Mouse (Mus musculus) intestine, embryonic 16.5 days (tissue): ENCODE measurements around the gene Tspan1. TPM values are rescaled to one million over a fixed set of nuclear protein-coding genes. Genes with fewer than 3 reads are reported as not detected.

Source experiments
- ATAC-seq: fragments of 200-750 bp; cut with Nextera tagmentation; 2 replicates; pipeline ENCODE4 v1.8.0; 2017; ENCODE audit warnings: moderate TSS enrichment, moderate library complexity
- H3K27ac ChIP-seq: fragments of 300-500 bp; sonication (generic); 2 replicates; pipeline ENCODE4 v1.5.1; 2014; ENCODE audit warnings: mild to moderate bottlenecking, low read length
- H3K27me3 ChIP-seq: fragments of 300-500 bp; sonication (generic); replicated peaks from 2 replicates; pipeline ENCODE4 v1.6.1; 2014; ENCODE audit warnings: low read length, control low read depth, mixed read lengths; ENCODE audit not compliant: control insufficient read depth, insufficient read depth
- H3K36me3 ChIP-seq: fragments of 300-500 bp; sonication (generic); 2 replicates; pipeline ENCODE4 v1.6.1; 2014; ENCODE audit warnings: low read length, control low read depth; ENCODE audit not compliant: control insufficient read depth, insufficient read depth
- H3K4me1 ChIP-seq: fragments of 300-500 bp; sonication (generic); 2 replicates; pipeline ENCODE4 v1.6.1; 2014; ENCODE audit warnings: low read length, control low read depth, mixed read lengths; ENCODE audit not compliant: control insufficient read depth, insufficient read depth
- H3K4me2 ChIP-seq: fragments of 300-500 bp; sonication (generic); 2 replicates; pipeline ENCODE4 v1.6.1; 2014; ENCODE audit warnings: low read depth, low read length, control low read depth
- H3K4me3 ChIP-seq: fragments of 300-500 bp; sonication (generic); 2 replicates; pipeline ENCODE4 v1.5.1; 2014; ENCODE audit warnings: mild to moderate bottlenecking, low read length
- H3K9ac ChIP-seq: fragments of 300-500 bp; sonication (generic); 2 replicates; pipeline ENCODE4 v1.6.1; 2014; ENCODE audit warnings: low read depth, low read length
- H3K9me3 ChIP-seq: fragments of 300-500 bp; sonication (generic); 2 replicates; pipeline ENCODE4 v1.6.1; 2016; ENCODE audit warnings: low read length, control low read depth; ENCODE audit not compliant: control insufficient read depth
- WGBS: fragments of 180-500 bp; shearing (Covaris S2); extraction: QIAGEN DNeasy Blood & Tissue Kit; methylation state at CpG from one replicate; pipeline ENCODE4 v1.1.7; 2014; 5-methylcytosine and 5-hydroxymethylcytosine counted together
- polyA plus RNA-seq: library from polyadenylated mRNA; unstranded; fragments of >200 nt; fragmentation: Nextera tagmentation; extraction: Ambion mirVana; gene quantifications from 2 replicates; pipeline ENCODE4 v1.2.1, GENCODE M21; 2015

Tspan1 gene
- polyA plus RNA-seq, 1 experiment from 2014 or later = 52.5 TPM

DNA sequence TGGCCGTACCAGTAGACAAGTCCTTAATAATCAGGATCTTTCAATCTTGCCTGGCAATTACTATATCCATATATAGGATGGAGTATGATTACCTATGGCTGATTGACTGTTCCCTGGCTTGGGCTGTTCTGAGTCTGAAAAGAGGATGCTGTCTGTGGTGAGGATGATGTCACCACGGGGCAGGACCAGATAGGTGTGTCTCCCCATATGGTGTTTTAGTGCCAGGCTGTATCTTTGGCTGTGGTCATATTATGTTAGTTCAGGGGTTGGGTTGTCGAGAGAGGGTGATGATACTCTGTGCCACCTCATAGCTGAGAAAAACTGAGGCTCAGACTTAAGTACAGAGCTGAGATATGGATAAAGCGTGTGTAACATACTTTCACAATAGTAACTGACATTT is 17.7 kb upstream of the Tspan1 start:
- no peak overlapping the region for H3K4me3 ChIP-seq
- H3K9me3 ChIP-seq = no peaks in the 10 kb centered on the region
- H3K4me1 ChIP-seq = no peaks in the 10 kb centered on the region
- H3K27ac ChIP-seq = no peak overlapping the region
- H3K4me2 ChIP-seq = no peak overlapping the region
- no peak overlapping the region for H3K9ac ChIP-seq
- WGBS = 84% methylated on average over 4 of the region's 4 CpGs
- no peak for ATAC-seq
- no peaks in the 10 kb centered on the region for H3K27me3 ChIP-seq
- H3K36me3 ChIP-seq = no peaks in the 10 kb centered on the region

DNA sequence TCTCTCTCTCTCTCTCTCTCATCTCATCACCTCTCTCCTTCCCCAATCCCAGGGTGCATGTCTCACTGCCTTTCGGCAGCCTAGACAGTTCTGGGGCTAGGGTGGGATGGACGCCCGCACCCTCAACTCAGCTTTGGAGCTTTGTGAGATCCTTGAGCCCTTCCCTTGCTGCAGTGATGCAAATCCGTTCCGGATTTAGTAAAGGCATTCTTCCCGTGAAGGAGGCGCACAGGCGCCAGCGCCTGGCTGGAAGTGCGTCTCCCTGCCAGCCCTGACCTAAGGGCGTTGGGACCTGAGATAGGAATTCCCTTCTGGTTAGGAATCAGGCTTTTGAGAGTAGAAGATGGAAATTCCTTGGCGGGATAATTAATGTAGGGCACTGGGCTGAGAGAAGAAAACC is 15.3 kb upstream of the Tspan1 start:
- H3K4me1 ChIP-seq = no peaks in the 10 kb centered on the region
- WGBS = 25% methylated on average over 12 of the region's 12 CpGs
- H3K27me3 ChIP-seq = no peaks in the 10 kb centered on the region
- no peak overlapping the region for H3K4me2 ChIP-seq
- no peak for ATAC-seq
- 0 out of 2 replicates have a peak overlapping the region, but pooled peaks have one; percentile 41 for H3K9ac ChIP-seq
- no peak overlapping the region for H3K27ac ChIP-seq
- no peaks in the 10 kb centered on the region for H3K36me3 ChIP-seq
- H3K4me3 ChIP-seq = no peak overlapping the region
- no peaks in the 10 kb centered on the region for H3K9me3 ChIP-seq

DNA sequence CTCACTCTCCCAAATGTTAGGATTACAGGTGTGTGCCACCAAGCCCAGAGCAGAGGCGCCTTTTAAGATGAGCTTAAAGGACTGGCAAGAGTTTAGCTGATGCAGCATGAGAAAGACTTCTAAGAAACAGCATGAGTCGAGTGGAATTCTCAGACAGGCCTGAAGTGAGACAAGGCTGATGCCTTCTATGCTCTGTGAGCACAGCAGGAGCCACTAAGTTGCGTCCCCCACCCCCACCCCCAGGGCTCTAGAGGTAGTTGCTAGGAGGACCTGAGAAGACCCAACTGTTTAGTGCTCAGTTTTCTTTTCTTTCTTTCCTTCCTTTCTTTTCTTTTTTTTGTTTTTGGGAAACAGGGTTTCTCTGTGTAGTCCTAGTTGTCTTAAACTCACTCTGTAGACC is 14.7 kb upstream of the Tspan1 start:
- H3K4me2 ChIP-seq = no peak overlapping the region
- H3K4me3 ChIP-seq = no peak overlapping the region
- no peak overlapping the region for H3K27ac ChIP-seq
- 70% methylated on average over 3 of the region's 3 CpGs for WGBS
- no peaks in the 10 kb centered on the region for H3K36me3 ChIP-seq
- H3K4me1 ChIP-seq = peaks cover 3% of the 10 kb centered on the region
- H3K9ac ChIP-seq = no peak overlapping the region
- H3K27me3 ChIP-seq = no peaks in the 10 kb centered on the region
- no peaks in the 10 kb centered on the region for H3K9me3 ChIP-seq
- ATAC-seq = no peak

DNA sequence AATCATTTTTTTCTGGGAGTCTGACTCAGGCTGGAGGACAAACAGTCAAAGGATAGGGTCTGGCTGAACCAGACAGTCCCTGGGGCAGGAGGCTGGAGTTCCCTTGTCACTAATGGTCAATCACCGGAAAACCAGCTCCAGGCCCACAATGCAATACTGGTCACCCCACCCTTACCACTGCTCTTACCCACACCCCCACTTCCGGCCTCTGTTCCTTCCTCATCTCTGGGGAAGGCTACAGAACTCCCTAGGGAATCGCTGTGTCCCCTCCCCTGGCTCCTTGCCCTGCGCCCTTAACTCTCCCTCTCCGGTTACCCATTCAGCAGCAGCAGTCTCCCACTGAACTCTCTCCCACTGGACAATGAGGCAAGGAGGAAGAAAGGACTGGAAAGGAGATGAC is 9.7 kb upstream of the Tspan1 start:
- Histone ChIP-seq H3K4me2 (peak overlapping the region; percentile 49), H3K36me3 (no peaks in the 10 kb centered on the region), H3K27me3 (no peaks in the 10 kb centered on the region), H3K9ac (peak overlapping the region; percentile 59), H3K4me3 (no peak overlapping the region; the same call in 1 of the 2 replicates), H3K27ac (peak overlapping the region; percentile 80), H3K9me3 (no peaks in the 10 kb centered on the region), H3K4me1 (peaks cover 31% of the 10 kb centered on the region)
- WGBS = 28% methylated on average over 5 of the region's 5 CpGs
- ATAC-seq = peak; percentile 47

DNA sequence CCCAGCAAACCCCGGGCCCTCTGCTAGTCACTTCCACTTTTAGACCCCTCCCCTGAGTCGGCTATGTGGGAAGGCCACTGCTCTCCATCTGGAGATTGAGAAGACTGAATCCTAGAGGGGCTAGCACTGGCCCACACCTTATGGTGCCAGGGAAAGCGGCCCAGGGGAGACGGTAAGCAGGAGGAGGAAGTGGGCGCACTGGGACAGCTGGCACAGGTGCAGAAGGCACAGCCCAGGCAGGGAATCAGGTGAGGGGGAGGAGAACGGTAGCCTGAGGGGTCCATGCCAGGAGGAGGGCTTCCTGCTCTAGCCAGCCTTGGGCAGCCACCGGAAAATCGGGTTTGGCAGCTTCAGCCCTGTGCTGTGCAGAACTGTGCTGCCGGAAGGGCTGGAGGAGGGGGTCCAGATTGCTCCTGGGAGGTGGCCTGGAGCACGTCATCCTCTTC is 9.2 kb upstream of the Tspan1 start:
- ATAC-seq = peak; percentile 85
- peak overlapping the region; percentile 80 for H3K27ac ChIP-seq
- H3K4me1 ChIP-seq = peaks cover 31% of the 10 kb centered on the region
- peak overlapping the region; percentile 59 for H3K9ac ChIP-seq
- H3K27me3 ChIP-seq = no peaks in the 10 kb centered on the region
- peak overlapping the region; percentile 49 for H3K4me2 ChIP-seq
- 16% methylated on average over 10 of the region's 10 CpGs for WGBS
- H3K9me3 ChIP-seq = no peaks in the 10 kb centered on the region
- H3K4me3 ChIP-seq = peak overlapping the region; percentile 6; the same call in 1 of the 2 replicates
- no peaks in the 10 kb centered on the region for H3K36me3 ChIP-seq

DNA sequence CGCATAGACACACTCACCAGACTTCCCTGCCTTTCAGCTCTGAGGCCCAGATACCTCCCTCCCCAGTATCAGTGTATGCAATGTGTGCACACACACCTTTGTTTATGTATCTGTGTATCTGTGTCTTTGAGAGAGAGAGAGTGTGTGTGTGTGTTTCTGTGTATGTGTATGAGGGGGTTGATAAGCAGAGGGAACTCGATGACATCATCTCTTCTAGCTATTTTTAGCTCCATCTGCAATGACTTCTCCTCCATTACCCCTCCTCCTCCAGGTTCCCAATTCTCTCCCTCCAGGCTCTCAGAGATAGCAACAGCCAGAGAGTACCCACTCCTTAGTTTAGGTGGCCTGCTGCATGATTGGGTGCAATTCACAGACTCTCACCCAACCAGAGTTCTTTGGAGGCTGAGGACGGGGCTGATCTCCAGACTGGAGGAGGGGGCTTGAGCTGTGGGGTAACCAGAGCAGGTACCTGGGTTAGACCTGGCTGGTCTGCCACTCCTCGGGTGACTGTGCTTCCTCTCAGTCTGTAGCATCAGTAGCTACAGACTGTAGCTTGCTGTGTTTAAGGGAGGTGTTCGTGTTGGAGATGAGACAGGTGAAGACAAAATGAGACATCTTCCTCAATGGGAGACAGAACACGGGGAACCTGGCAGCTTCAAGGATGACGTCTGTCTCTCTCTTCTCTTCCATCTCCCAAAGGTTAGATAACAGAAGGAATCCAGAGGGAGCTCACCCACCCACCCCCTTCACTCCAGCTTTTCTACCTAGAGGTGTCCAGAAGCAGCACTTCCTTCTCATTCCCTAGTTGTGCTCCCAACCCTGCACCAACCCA is 8.5 kb upstream of the Tspan1 start:
- H3K9ac ChIP-seq = peak overlapping the region; percentile 59
- peak; percentile 20 for ATAC-seq

DNA sequence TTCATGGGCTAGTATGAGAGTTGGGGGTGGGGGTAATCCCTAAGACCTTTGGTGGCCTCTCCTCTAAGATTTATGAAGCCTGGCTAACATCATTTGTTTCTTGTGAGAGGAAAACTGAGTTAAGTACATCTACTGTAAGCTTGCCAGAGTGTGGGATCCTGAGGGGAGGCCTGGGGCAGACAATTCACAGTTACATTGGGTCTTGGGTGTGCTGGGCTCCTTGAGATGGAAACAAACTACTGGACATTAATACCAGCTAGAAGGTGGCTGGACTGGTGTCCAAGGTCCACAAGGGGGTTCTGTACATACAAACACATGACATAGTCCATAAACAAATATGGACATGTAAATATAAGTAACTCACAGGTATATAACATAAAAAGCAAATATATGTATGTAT is 7.7 kb upstream of the Tspan1 start:
- Histone ChIP-seq H3K9me3 (no peaks in the 10 kb centered on the region), H3K4me2 (no peak overlapping the region), H3K4me3 (no peak overlapping the region), H3K4me1 (peaks cover 31% of the 10 kb centered on the region), H3K9ac (no peak overlapping the region), H3K27me3 (no peaks in the 10 kb centered on the region), H3K27ac (no peak overlapping the region), H3K36me3 (no peaks in the 10 kb centered on the region)
- no peak for ATAC-seq

More for the DNA sequence above, 8.5 kb upstream of the Tspan1 start:
- Histone ChIP-seq H3K4me1 (peaks cover 31% of the 10 kb centered on the region), H3K4me2 (peak overlapping the region; percentile 49), H3K36me3 (no peaks in the 10 kb centered on the region), H3K27me3 (no peaks in the 10 kb centered on the region), H3K27ac (peak overlapping the region; percentile 80), H3K4me3 (peak overlapping the region; percentile 6; the same call in 1 of the 2 replicates), H3K9me3 (no peaks in the 10 kb centered on the region)
- WGBS = 46% methylated on average over 7 of the region's 7 CpGs

DNA sequence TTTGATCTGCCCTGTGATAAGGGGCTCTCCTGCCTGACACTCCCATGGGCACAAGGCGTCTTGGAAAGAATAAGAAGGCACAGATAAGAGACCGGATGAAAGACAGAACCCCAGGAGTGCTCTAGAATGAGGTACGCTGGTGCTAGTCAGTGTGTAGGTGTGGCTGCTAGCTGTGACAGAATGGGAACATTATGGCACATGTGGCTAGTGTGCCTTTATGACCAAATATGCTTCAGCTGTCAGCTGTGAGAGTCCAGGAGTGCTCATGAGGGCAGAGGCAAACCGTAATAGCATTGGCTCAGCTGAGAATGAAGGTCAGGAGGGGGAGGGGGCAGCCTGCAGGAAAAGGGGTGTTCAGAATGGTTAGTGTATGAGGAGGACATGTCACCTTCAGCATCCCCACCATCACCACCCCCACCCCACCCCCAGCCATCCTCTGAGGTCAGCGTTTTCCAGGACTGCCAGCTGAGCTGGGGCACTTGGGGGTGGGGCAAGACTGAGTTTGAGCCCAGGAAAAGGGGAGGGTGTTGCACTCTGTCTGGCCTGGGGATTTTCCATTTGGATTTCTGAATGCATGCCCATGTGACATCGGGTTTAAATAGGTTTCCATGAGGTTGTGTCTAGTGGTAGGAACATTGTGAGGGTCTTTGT is 7.2 kb upstream of the Tspan1 start:
- Histone ChIP-seq H3K9me3 (no peaks in the 10 kb centered on the region), H3K27me3 (no peaks in the 10 kb centered on the region), H3K4me3 (no peak overlapping the region), H3K27ac (0 out of 2 replicates have a peak overlapping the region, but pooled peaks have one; percentile 16), H3K4me2 (no peak overlapping the region), H3K4me1 (peaks cover 31% of the 10 kb centered on the region), H3K36me3 (no peaks in the 10 kb centered on the region), H3K9ac (no peak overlapping the region)
- 34% methylated on average over 6 of the region's 6 CpGs for WGBS
- ATAC-seq = peak; percentile 16; the same call in 1 of the 2 replicates

DNA sequence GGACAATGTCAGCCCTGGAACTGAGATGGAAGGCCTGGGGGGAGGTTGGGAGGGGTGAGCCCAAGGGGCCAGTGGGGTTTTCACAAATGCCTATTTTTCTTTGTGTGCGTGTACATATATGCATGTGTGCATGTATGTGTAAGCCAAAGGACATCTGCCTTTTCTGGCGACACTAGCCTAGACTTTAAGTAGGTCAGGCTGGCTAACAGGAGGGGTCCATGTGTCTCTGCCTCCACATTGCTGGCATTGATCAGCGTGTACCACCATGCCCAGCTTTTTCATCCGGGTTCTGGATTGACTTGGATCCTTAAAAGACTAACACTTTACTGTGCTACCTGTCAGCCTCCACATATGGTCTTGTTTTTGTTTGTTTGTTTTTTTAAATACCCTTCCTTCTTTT is 6.4 kb upstream of the Tspan1 start:
- H3K4me1 ChIP-seq = peaks cover 31% of the 10 kb centered on the region
- WGBS = 85% methylated on average over 4 of the region's 4 CpGs
- H3K9me3 ChIP-seq = no peaks in the 10 kb centered on the region
- no peak for ATAC-seq
- H3K27me3 ChIP-seq = no peaks in the 10 kb centered on the region
- no peak overlapping the region for H3K4me3 ChIP-seq
- H3K4me2 ChIP-seq = no peak overlapping the region
- no peak overlapping the region for H3K27ac ChIP-seq
- no peak overlapping the region for H3K9ac ChIP-seq
- H3K36me3 ChIP-seq = no peaks in the 10 kb centered on the region
